Mouse (Mus musculus): Measurements from ENCODE around the gene Gjd3.

Gene Gjd3

GRCm38 (mm10) chr11:98963191-98964021 is 19.4 kb downstream of the Gjd3 start:
- in situ Hi-C loops (cut with MboI, MseI), result no loop called here

GRCm38 (mm10) chr11:98962421-98963095 is 20.3 kb downstream of the Gjd3 start:
- in situ Hi-C loops (cut with MboI, MseI), result no loop called here

- in situ Hi-C loops (cut with MboI, MseI), result no loop called here
These were observed 21.1 kb downstream of the Gjd3 start for GRCm38 (mm10) chr11:98961766-98962165.

GRCm38 (mm10) chr11:98961051-98961592 is 21.7 kb downstream of the Gjd3 start:
- in situ Hi-C loops (cut with MboI, MseI), result no loop called here

- in situ Hi-C loops (cut with MboI, MseI), result no loop called here
These were observed 22.4 kb downstream of the Gjd3 start for GRCm38 (mm10) chr11:98960313-98960906.

GRCm38 (mm10) chr11:98959437-98960312 is 23.1 kb downstream of the Gjd3 start:
- in situ Hi-C loops (cut with MboI, MseI), result no loop called here

GRCm38 (mm10) chr11:98956340-98956739 is 26.5 kb downstream of the Gjd3 start:
- in situ Hi-C loops (cut with MboI, MseI), result no loop called here

- in situ Hi-C loops (cut with MboI, MseI), result no loop called here
These were observed 27.0 kb downstream of the Gjd3 start for GRCm38 (mm10) chr11:98955707-98956235.

- in situ Hi-C loops (cut with MboI, MseI), result no loop called here
These were observed 27.8 kb downstream of the Gjd3 start for GRCm38 (mm10) chr11:98954801-98955706.

GRCm38 (mm10) chr11:98954373-98954772 is 28.4 kb downstream of the Gjd3 start:
- in situ Hi-C loops (cut with MboI, MseI), result no loop called here

GRCm38 (mm10) chr11:98953835-98954320 is 28.9 kb downstream of the Gjd3 start:
- in situ Hi-C loops (cut with MboI, MseI), result no loop called here

GRCm38 (mm10) chr11:98953361-98953760 is 29.5 kb downstream of the Gjd3 start:
- in situ Hi-C loops (cut with MboI, MseI), result no loop called here

- in situ Hi-C loops (cut with MboI, MseI), result no loop called here
These were observed 30.1 kb downstream of the Gjd3 start for GRCm38 (mm10) chr11:98952736-98953135.

- in situ Hi-C loops (cut with MboI, MseI), result no loop called here
These were observed 30.7 kb downstream of the Gjd3 start for GRCm38 (mm10) chr11:98952111-98952510.

- in situ Hi-C loops (cut with MboI, MseI), result no loop called here
These were observed 31.6 kb downstream of the Gjd3 start for GRCm38 (mm10) chr11:98951026-98951906.

GRCm38 (mm10) chr11:98950484-98950883 is 32.3 kb downstream of the Gjd3 start:
- in situ Hi-C loops (cut with MboI, MseI), result no loop called here

GRCm38 (mm10) chr11:98949958-98950460 is 32.8 kb downstream of the Gjd3 start:
- in situ Hi-C loops (cut with MboI, MseI), result loop anchor here (10.0 kb wide), 1 partner anchor 195 kb away; no protein-coding TSS in a partner anchor

GRCm38 (mm10) chr11:98949242-98949957 is 33.4 kb downstream of the Gjd3 start:
- in situ Hi-C loops (cut with MboI, MseI), result loop anchor here (10.0 kb wide), 1 partner anchor 195 kb away; no protein-coding TSS in a partner anchor

Measured in T-helper 2 cell (primary cell).